ENCODE assay signal across 8 mouse cellular contexts in the genomic region with DNA sequence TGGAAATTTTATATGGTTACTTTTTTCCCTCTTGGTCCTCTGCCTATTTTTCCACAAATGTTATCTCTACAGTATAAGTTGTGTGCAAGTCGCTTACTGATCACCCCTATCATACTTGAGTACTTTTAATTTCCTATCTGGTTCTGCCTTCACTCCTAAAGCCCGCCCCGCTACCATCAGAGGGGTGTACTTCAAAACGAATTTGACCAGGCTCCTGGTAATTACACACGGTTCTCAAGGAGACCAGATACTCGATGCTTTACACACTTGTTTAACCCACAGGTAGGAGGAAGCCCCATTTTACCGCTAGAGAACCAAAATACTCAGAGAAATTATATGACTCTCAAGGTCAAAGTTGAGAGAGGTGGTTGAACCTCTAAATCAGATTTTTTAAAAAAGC. TPM values are rescaled to one million over a fixed set of nuclear protein-coding genes. Genes with fewer than 3 reads are reported as not detected.
DNase-seq lines count a peak whose midpoint lies in the region; ATAC-seq and TF ChIP-seq lines count a peak whose summit lies in the region.

No protein-coding gene starts in this region.

- no peaks in the 10 kb centered on the region for H3K9me3 ChIP-seq in lung, embryonic 14.5 days (ENCODE audit: low read depth, low read length)
- H3K9me3 ChIP-seq in forebrain, embryonic 10.5 days = no peaks in the 10 kb centered on the region
- H3K9me3 ChIP-seq in limb, embryonic 15.5 days = no peaks in the 10 kb centered on the region
- H3K9me3 ChIP-seq in neural tube, embryonic 15.5 days (replicated peaks) = no peaks in the 10 kb centered on the region

- peaks cover 6% of the 10 kb centered on the region for H3K36me3 ChIP-seq in lung, embryonic 14.5 days (ENCODE audit: insufficient read depth)
- peaks cover 6% of the 10 kb centered on the region for H3K36me3 ChIP-seq in forebrain, embryonic 10.5 days (replicated peaks)
- H3K36me3 ChIP-seq in limb, embryonic 15.5 days = peaks cover 7% of the 10 kb centered on the region
- H3K36me3 ChIP-seq in neural tube, embryonic 15.5 days = peaks cover 5% of the 10 kb centered on the region

- H3K4me3 ChIP-seq in lung, embryonic 14.5 days (ENCODE audit: low read depth, low read length) = peak overlapping the region; percentile 49
- H3K4me3 ChIP-seq in forebrain, embryonic 10.5 days = peak overlapping the region; percentile 73
- H3K4me3 ChIP-seq in limb, embryonic 15.5 days = peak overlapping the region; percentile 67
- peak overlapping the region; percentile 64 for H3K4me3 ChIP-seq in neural tube, embryonic 15.5 days (replicated peaks)

- ATAC-seq in lung, embryonic 14.5 days (ENCODE audit: insufficient read depth) = peak; percentile 65
- no peak for ATAC-seq in limb, embryonic 15.5 days (ENCODE audit: insufficient number of reproducible peaks, low FRiP score, low TSS enrichment, low read depth)
- peak; percentile 35 for ATAC-seq in neural tube, embryonic 15.5 days (ENCODE audit: low FRiP score)

- peak overlapping the region; percentile 43 for H3K9ac ChIP-seq in lung, embryonic 14.5 days
- peak overlapping the region; percentile 47 for H3K9ac ChIP-seq in limb, embryonic 15.5 days
- H3K9ac ChIP-seq in neural tube, embryonic 15.5 days (replicated peaks) = peak overlapping the region; percentile 49

- TF ChIP-seq CTCF in lung, embryonic 14.5 days (IDR thresholded peaks at IDR 0.05; ENCODE audit: low read depth) = no peak

- no peaks in the 10 kb centered on the region for H3K27me3 ChIP-seq in lung, embryonic 14.5 days (ENCODE audit: insufficient read depth, low read length)
- H3K27me3 ChIP-seq in forebrain, embryonic 10.5 days (ENCODE audit: poor library complexity, severe bottlenecking) = no peaks in the 10 kb centered on the region
- no peaks in the 10 kb centered on the region for H3K27me3 ChIP-seq in limb, embryonic 15.5 days
- no peaks in the 10 kb centered on the region; the same call in 1 of the 2 replicates for H3K27me3 ChIP-seq in neural tube, embryonic 15.5 days (replicated peaks)

- H3K4me2 ChIP-seq in lung, embryonic 14.5 days = peak overlapping the region; percentile 67
- H3K4me2 ChIP-seq in limb, embryonic 15.5 days = peak overlapping the region; percentile 56
- H3K4me2 ChIP-seq in neural tube, embryonic 15.5 days = peak overlapping the region; percentile 78

- H3K4me1 ChIP-seq in lung, embryonic 14.5 days (ENCODE audit: insufficient read depth) = no peaks in the 10 kb centered on the region
- H3K4me1 ChIP-seq in forebrain, embryonic 10.5 days = peaks cover 18% of the 10 kb centered on the region
- H3K4me1 ChIP-seq in limb, embryonic 15.5 days = peaks cover 10% of the 10 kb centered on the region; the same call in 1 of the 2 replicates
- peaks cover 14% of the 10 kb centered on the region for H3K4me1 ChIP-seq in neural tube, embryonic 15.5 days

- DNase-seq in lung, embryonic 14.5 days = no peak
- DNase-seq in lung, postnatal 10 days = no peak
- no peak for DNase-seq in forebrain, embryonic 10.5 days (ENCODE audit: extremely low spot score, low spot score)
- DNase-seq in urinary bladder, adult 18-20 months (ENCODE audit: low spot score in 2 of 2) = no peak
- DNase-seq in embryo, embryonic 10 days (ENCODE audit: low spot score) = no peak
- no peak for DNase-seq in adrenal gland, postnatal 10 days

- no peak overlapping the region for H3K27ac ChIP-seq in lung, embryonic 14.5 days (ENCODE audit: low read depth)
- peak overlapping the region; percentile 83 for H3K27ac ChIP-seq in forebrain, embryonic 10.5 days
- no peak overlapping the region for H3K27ac ChIP-seq in limb, embryonic 15.5 days
- no peak overlapping the region for H3K27ac ChIP-seq in neural tube, embryonic 15.5 days (replicated peaks)

- WGBS in lung, embryonic 14.5 days = 0% methylated on average over 7 of the region's 7 CpGs
- 2% methylated on average over 7 of the region's 7 CpGs for WGBS in forebrain, embryonic 10.5 days
- WGBS in limb, embryonic 15.5 days = under 1% methylated on average over 7 of the region's 7 CpGs
- WGBS in neural tube, embryonic 15.5 days = 2% methylated on average over 7 of the region's 7 CpGs

RNA-seq across cellular contexts. Expression of a gene that starts 3.7 kb away (rescaled TPM):
- 66.5 and 66.7 TPM in 2 replicates for polyA plus RNA-seq in lung, embryonic 14.5 days (2014; fragmentation: Nextera tagmentation; extraction: Ambion mirVana)
- 67.3 and 70.7 TPM in 2 replicates for polyA plus RNA-seq in forebrain, embryonic 10.5 days (2016; fragmentation: Nextera tagmentation; extraction: Ambion mirVana)
- polyA plus RNA-seq in limb, embryonic 15.5 days (2015; fragmentation: Nextera tagmentation; extraction: Ambion mirVana) = 55.5 and 60.0 TPM in 2 replicates
- 46.8 and 52.4 TPM in 2 replicates for polyA plus RNA-seq in neural tube, embryonic 15.5 days (2015; fragmentation: Nextera tagmentation; extraction: Ambion mirVana)
- 10 to 100 TPM; 54.7 to 62.4 TPM for total RNA-seq in adrenal gland, postnatal 10 days (2021)

RNA-seq across cellular contexts. Expression of a gene that starts 8.0 kb away (rescaled TPM):
- 193 and 196 TPM in 2 replicates for polyA plus RNA-seq in lung, embryonic 14.5 days (2014; fragmentation: Nextera tagmentation; extraction: Ambion mirVana)
- polyA plus RNA-seq in forebrain, embryonic 10.5 days (2016; fragmentation: Nextera tagmentation; extraction: Ambion mirVana) = 225 TPM in 2 replicates
- polyA plus RNA-seq in limb, embryonic 15.5 days (2015; fragmentation: Nextera tagmentation; extraction: Ambion mirVana) = 150 and 157 TPM in 2 replicates
- polyA plus RNA-seq in neural tube, embryonic 15.5 days (2015; fragmentation: Nextera tagmentation; extraction: Ambion mirVana) = 160 and 173 TPM in 2 replicates
- 100 to 1,000 TPM; 382 to 423 TPM for total RNA-seq in adrenal gland, postnatal 10 days (2021)
